ENCODE assay signal across 15 mouse cellular contexts in genomic region chr7:75495941-75496441, GRCm38 (mm10). TPM values are rescaled to one million over a fixed set of nuclear protein-coding genes. Genes with fewer than 3 reads are reported as not detected.
DNase-seq lines count a peak whose midpoint lies in the region; ATAC-seq and TF ChIP-seq lines count a peak whose summit lies in the region.
"Had no signal": no experiment of that assay in that cellular context is flagged by ENCODE, and none has a peak within 500 bp of the region (broad histone marks: within the 10 kb centered on the region; RNA-seq: fewer than 3 reads in every experiment).

No protein-coding gene starts in this region.

- no peak overlapping the region for H3K4me2 ChIP-seq in heart, embryonic 16.5 days (ENCODE audit: low read depth, low read length)
- no peak overlapping the region for H3K4me2 ChIP-seq in lung, postnatal 0 days (replicated peaks; ENCODE audit: low read depth, low read length)
- no peak overlapping the region for H3K4me2 ChIP-seq in intestine, embryonic 15.5 days (replicated peaks)
- H3K4me2 ChIP-seq: limb, embryonic 15.5 days; midbrain, embryonic 13.5 days had no signal

- no peak for TF ChIP-seq POLR2A in MEL (IDR thresholded peaks at IDR 0.05; ENCODE audit: control insufficient read depth in 1 of 2, insufficient read depth in 1 of 2, low read depth in 1 of 2, low read length in 2 of 2, poor library complexity in 1 of 2)

- no peaks in the 10 kb centered on the region; the same call in 1 of the 2 replicates for H3K79me2 ChIP-seq in MEL (ENCODE audit: control insufficient read depth, insufficient read depth, low read length, poor library complexity)

- peaks cover 65% of the 10 kb centered on the region for H3K4me1 ChIP-seq in heart, embryonic 16.5 days (ENCODE audit: control insufficient read depth, insufficient read depth, low read length)
- peaks cover 12 to 26% of the 10 kb centered on the region in 2 experiments for H3K4me1 ChIP-seq in MEL (ENCODE audit: control insufficient read depth in 1 of 2, insufficient read depth in 2 of 2, low read length in 2 of 2)
- peaks cover 3% of the 10 kb centered on the region; the same call in 1 of the 2 replicates for H3K4me1 ChIP-seq in lung, postnatal 0 days (ENCODE audit: insufficient read depth, low read depth, low read length)
- peaks cover 9% of the 10 kb centered on the region for H3K4me1 ChIP-seq in intestine, embryonic 15.5 days (replicated peaks)
- H3K4me1 ChIP-seq: midbrain, embryonic 13.5 days had no signal

- DNase-seq in CD4-positive, CD25-positive, alpha-beta regulatory T cell, adult 2 months (ENCODE audit: low read depth, low spot score): peak; percentile 47
- DNase-seq in heart, adult 9 months (ENCODE audit: low spot score in 2 of 2): no peak
- peak; percentile 63 for DNase-seq in MEL (ENCODE audit: low read depth, low spot score)
- peak; percentile 46 for DNase-seq in lung, postnatal 0 days (ENCODE audit: low spot score)
- DNase-seq: adrenal gland, postnatal 25 days; cerebellum, adult 18-20 months; kidney, postnatal 4 days had no signal

- no peak for TF ChIP-seq EP300 in MEL (IDR thresholded peaks at IDR 0.05; ENCODE audit: low read depth in 1 of 2, low read length in 2 of 2)
- no peak for TF ChIP-seq EP300 in lung, postnatal 0 days (IDR thresholded peaks at IDR 0.05)

- no peak for TF ChIP-seq RAD21 in MEL (IDR thresholded peaks at IDR 0.05; ENCODE audit: low read depth, low read length)

- no peak overlapping the region for H3K4me3 ChIP-seq in heart, embryonic 16.5 days (ENCODE audit: low read length)
- H3K4me3 ChIP-seq in MEL (ENCODE audit: control insufficient read depth in 1 of 2, insufficient read depth in 1 of 2, low read depth in 2 of 2, low read length in 2 of 2): no peak overlapping the region
- H3K4me3 ChIP-seq in lung, postnatal 0 days (ENCODE audit: low read depth, low read length): no peak overlapping the region
- no peak overlapping the region for H3K4me3 ChIP-seq in intestine, embryonic 15.5 days (replicated peaks)
- H3K4me3 ChIP-seq: erythroblast, embryonic 14.5 days; limb, embryonic 15.5 days; midbrain, embryonic 13.5 days had no signal

- H3K9me3 ChIP-seq in heart, embryonic 16.5 days (replicated peaks; ENCODE audit: control insufficient read depth, low read length): no peaks in the 10 kb centered on the region
- no peaks in the 10 kb centered on the region for H3K9me3 ChIP-seq in MEL (replicated peaks; ENCODE audit: insufficient read depth, low read length)
- no peaks in the 10 kb centered on the region for H3K9me3 ChIP-seq in lung, postnatal 0 days (ENCODE audit: low read length)
- no peaks in the 10 kb centered on the region for H3K9me3 ChIP-seq in intestine, embryonic 15.5 days
- H3K9me3 ChIP-seq: limb, embryonic 15.5 days; midbrain, embryonic 13.5 days had no signal

- H3K27ac ChIP-seq in heart, embryonic 16.5 days (ENCODE audit: low read length): peak overlapping the region; percentile 46
- H3K27ac ChIP-seq in MEL (ENCODE audit: control insufficient read depth, low read depth, low read length): no peak overlapping the region
- no peak overlapping the region for H3K27ac ChIP-seq in lung, postnatal 0 days (ENCODE audit: low read length)
- H3K27ac ChIP-seq in intestine, embryonic 15.5 days: no peak overlapping the region
- H3K27ac ChIP-seq: limb, embryonic 15.5 days; midbrain, embryonic 13.5 days had no signal

- 70% methylated on average over 3 of the region's 3 CpGs for WGBS in heart, embryonic 16.5 days
- 55% methylated on average over 3 of the region's 3 CpGs for WGBS in lung, postnatal 0 days
- 73% methylated on average over 3 of the region's 3 CpGs for WGBS in intestine, embryonic 15.5 days

- no peaks in the 10 kb centered on the region for H3K27me3 ChIP-seq in heart, embryonic 16.5 days (ENCODE audit: control insufficient read depth, insufficient read depth, low read length)
- no peaks in the 10 kb centered on the region for H3K27me3 ChIP-seq in MEL (ENCODE audit: control insufficient read depth in 1 of 2, insufficient read depth in 2 of 2, low read length in 2 of 2)
- H3K27me3 ChIP-seq in lung, postnatal 0 days (replicated peaks; ENCODE audit: insufficient read depth, low read length): no peaks in the 10 kb centered on the region
- no peaks in the 10 kb centered on the region for H3K27me3 ChIP-seq in intestine, embryonic 15.5 days (replicated peaks)
- H3K27me3 ChIP-seq: limb, embryonic 15.5 days; midbrain, embryonic 13.5 days had no signal

- H3K36me3 ChIP-seq in heart, embryonic 16.5 days (ENCODE audit: control insufficient read depth, insufficient read depth): 0 out of 2 replicates have a peak, but pooled peaks cover 2% of the 10 kb centered on the region
- H3K36me3 ChIP-seq in MEL (ENCODE audit: control insufficient read depth in 1 of 2, insufficient read depth in 2 of 2, low read length in 2 of 2): peaks cover 0 to 31% of the 10 kb centered on the region in 2 experiments; a peak in 2 of 4 replicates
- no peaks in the 10 kb centered on the region for H3K36me3 ChIP-seq in lung, postnatal 0 days (ENCODE audit: insufficient read depth, low read length)
- H3K36me3 ChIP-seq in intestine, embryonic 15.5 days: no peaks in the 10 kb centered on the region
- H3K36me3 ChIP-seq: limb, embryonic 15.5 days; midbrain, embryonic 13.5 days had no signal

- no peak for ATAC-seq in CD4-positive, CD25-positive, alpha-beta regulatory T cell, adult 4 months
- ATAC-seq in heart, embryonic 16.5 days (replicated peaks; ENCODE audit: extremely low read depth, insufficient read depth, low FRiP score): no peak
- ATAC-seq in lung, postnatal 0 days: 0 out of 2 replicates have a peak, but pooled peaks have one; percentile 40
- ATAC-seq in megakaryocyte-erythroid progenitor cell, adult 5-6 weeks (replicated peaks; ENCODE audit: low FRiP score, low TSS enrichment, poor library complexity, severe bottlenecking): no peak
- no peak for ATAC-seq in intestine, embryonic 15.5 days
- ATAC-seq: intestine, postnatal 0 days; midbrain, embryonic 13.5 days had no signal

- H3K9ac ChIP-seq in heart, embryonic 16.5 days (ENCODE audit: low read length): no peak overlapping the region
- no peak overlapping the region for H3K9ac ChIP-seq in MEL (ENCODE audit: control insufficient read depth, low read depth, low read length, poor library complexity, severe bottlenecking)
- H3K9ac ChIP-seq in lung, postnatal 0 days (replicated peaks; ENCODE audit: low read depth): no peak overlapping the region
- no peak overlapping the region for H3K9ac ChIP-seq in intestine, embryonic 15.5 days
- H3K9ac ChIP-seq: limb, embryonic 15.5 days; midbrain, embryonic 13.5 days had no signal

- no peak for TF ChIP-seq CTCF in MEL (IDR thresholded peaks at IDR 0.05 in 2 of 3, conservative IDR thresholded peaks at IDR 0.05 in 1 of 3; ENCODE audit: control insufficient read depth in 1 of 3, insufficient read depth in 1 of 3, low read depth in 2 of 3, low read length in 3 of 3, poor library complexity in 1 of 3, severe bottlenecking in 1 of 3)
- no peak for TF ChIP-seq CTCF in lung, postnatal 0 days (IDR thresholded peaks at IDR 0.05)

TF ChIP-seq in MEL, 35 proteins besides CTCF, POLR2A, EP300 and RAD21:
- TF ChIP-seq RCOR1 (IDR thresholded peaks at IDR 0.05; ENCODE audit: low read depth, low read length) (no peak), MYB (IDR thresholded peaks at IDR 0.05; ENCODE audit: low read depth, low read length) (no peak), ZKSCAN1 (IDR thresholded peaks at IDR 0.05; ENCODE audit: low read depth, low read length) (no peak), UBTF (IDR thresholded peaks at IDR 0.05; ENCODE audit: borderline replicate concordance, insufficient read depth, low read depth, low read length) (no peak), MAZ (IDR thresholded peaks at IDR 0.05; ENCODE audit: low read depth, low read length) (no peak), ELF1 (IDR thresholded peaks at IDR 0.05; ENCODE audit: low read depth, low read length) (no peak), ETS1 (IDR thresholded peaks at IDR 0.05; ENCODE audit: low read depth, low read length) (no peak), GABPA (IDR thresholded peaks at IDR 0.05; ENCODE audit: low read depth, low read length) (no peak)
TF ChIP-seq in MEL: peak in this region for 0.

RNA-seq across cellular contexts. Expression of gene Akap13, which starts 40.7 kb away (rescaled TPM):
- polyA plus RNA-seq in CD4-positive, CD25-positive, alpha-beta regulatory T cell, adult 4 months (2017; shearing (Covaris generic)): 100 to 1,000 TPM; 382 to 420 TPM
- 45.4 and 47.3 TPM in 2 replicates for polyA plus RNA-seq in heart, embryonic 16.5 days (2015; fragmentation: Nextera tagmentation; extraction: Ambion mirVana)
- total RNA-seq in MEL (2012; rRNA removed): 4.5 and 4.8 TPM in 2 replicates
- polyA plus RNA-seq in MEL (2012; ENCODE audit: insufficient read depth in 1 of 2, insufficient read length in 2 of 2, low read depth in 1 of 2, low replicate concordance in 2 of 2, missing spikeins in 1 of 2): 1 to 10 TPM in 1 of 2 experiments, not detected in 1; 4.1 TPM
- 52.9 and 58.5 TPM in 2 replicates for polyA plus RNA-seq in lung, postnatal 0 days (2015; fragmentation: Nextera tagmentation; extraction: Ambion mirVana)
- 74.9 and 87.9 TPM in 2 replicates for total RNA-seq in megakaryocyte-erythroid progenitor cell, adult 5-6 weeks (2014; fragmentation: Nextera tagmentation)
- 63.3 and 152 TPM in 2 replicates for total RNA-seq in megakaryocyte-erythroid progenitor cell, adult 5-6 weeks (2017)
- polyA plus RNA-seq in intestine, embryonic 15.5 days (2015; fragmentation: Nextera tagmentation; extraction: Ambion mirVana): 29.4 and 31.2 TPM in 2 replicates

Comparison
In these comparisons a context has a peak if more than half of its experiments do, and no peak if none do; other contexts are left out.
1. DNase-seq: peak in CD4-positive, CD25-positive, alpha-beta regulatory T cell, adult 2 months (single experiment), MEL (single experiment) and lung, postnatal 0 days (single experiment); none in heart, adult 9 months (0 of 2).